Mouse (Mus musculus) embryo, embryonic 10 days (tissue): ENCODE data around the gene Rexo4.
A peak's percentile ranks its signal among the peaks of the same experiment; 100 is the strongest.

ENCODE experiments used
- DNase-seq: peaks from one replicate; pipeline ENCODE4 v3.0.0-alpha.2; 2015; ENCODE audit warnings: low spot score

Gene Rexo4

GRCm38 (mm10) chr2:26963923-26964723, at the start of gene Rexo4:
Gene Rexo4, minus strand, starts transcription at chr2:26964386.
- DNase-seq = peak; percentile 97

DNA sequence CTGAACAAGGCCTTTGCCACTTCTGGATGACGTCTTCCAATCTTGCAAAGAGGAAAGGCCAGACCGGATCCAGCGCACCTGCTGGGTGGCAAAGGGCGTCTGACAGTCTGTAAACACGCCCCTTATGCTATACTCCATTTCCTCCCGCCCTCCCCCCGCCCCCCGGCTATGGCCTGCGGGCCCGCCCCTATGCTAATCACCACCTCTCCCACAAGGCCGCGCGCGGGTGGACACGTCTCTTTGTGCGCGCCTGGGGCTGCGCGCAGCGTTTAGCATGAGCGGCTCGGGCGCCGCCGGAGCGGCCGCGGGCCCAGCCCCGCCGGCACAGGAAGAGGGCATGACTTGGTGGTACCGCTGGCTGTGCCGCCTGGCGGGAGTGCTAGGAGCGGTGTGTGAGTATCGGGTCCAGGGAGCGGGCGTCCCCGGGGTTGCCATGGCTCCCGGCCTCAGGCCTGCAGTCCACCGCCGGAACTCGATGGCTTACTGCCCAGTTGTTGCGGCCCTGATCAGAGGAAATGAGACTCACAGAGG, 45.6 kb upstream of the Rexo4 start, which contains the start of gene Cacfd1:
Gene Cacfd1 (plus strand): TSS at position 213 of the 531 bp plus-strand sequence.
- DNase-seq = peak; percentile 91

- DNase-seq = no peak
Measured at GRCm38 (mm10) chr2:27007701-27008100, 43.5 kb upstream of the Rexo4 start.

GRCm38 (mm10) chr2:27006255-27006654, 42.1 kb upstream of the Rexo4 start:
- no peak for DNase-seq

DNA sequence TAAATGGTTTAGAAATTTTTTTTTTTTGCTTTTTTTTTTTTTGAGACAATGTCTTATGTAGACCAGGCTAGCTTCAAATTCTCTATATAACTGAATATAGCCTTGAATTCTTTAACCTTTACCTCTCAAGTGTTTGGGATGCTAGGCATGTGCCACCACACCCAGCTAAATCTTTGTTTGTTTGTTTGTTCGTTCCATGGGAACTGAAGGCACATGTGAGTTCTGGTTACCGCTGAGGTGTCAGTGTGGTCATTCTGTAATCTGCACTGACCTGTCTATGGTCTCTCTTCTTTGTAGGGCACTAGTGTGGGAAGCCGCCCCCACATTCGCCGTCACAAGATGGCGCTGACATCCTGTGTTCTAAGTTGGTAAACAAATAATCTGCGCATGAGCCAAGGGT, 33.8 kb upstream of the Rexo4 start:
- no peak for DNase-seq

GRCm38 (mm10) chr2:26997498-26997897, 33.3 kb upstream of the Rexo4 start:
- DNase-seq = no peak

DNA sequence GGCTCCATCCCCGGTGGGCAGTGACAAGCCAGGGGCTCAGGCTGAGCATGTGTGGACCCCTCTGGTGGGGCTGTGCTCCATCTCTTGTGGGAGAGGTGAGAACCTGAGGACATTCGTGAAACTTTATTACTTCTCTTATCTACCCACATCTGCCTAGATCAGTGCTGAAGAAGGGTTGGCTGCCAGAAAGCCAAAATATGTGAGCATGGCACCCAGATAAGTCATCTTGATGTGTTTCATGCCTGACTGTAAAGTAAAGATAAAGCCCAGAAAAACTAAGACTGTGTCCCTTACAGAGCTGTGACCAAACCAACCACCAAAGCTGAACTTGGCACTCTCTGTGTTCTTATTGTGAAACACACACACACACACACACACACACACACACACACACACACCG, 29.8 kb upstream of the Rexo4 start:
- DNase-seq = no peak

- DNase-seq = no peak
Measured at GRCm38 (mm10) chr2:26984640-26985039, 20.5 kb upstream of the Rexo4 start.

DNA sequence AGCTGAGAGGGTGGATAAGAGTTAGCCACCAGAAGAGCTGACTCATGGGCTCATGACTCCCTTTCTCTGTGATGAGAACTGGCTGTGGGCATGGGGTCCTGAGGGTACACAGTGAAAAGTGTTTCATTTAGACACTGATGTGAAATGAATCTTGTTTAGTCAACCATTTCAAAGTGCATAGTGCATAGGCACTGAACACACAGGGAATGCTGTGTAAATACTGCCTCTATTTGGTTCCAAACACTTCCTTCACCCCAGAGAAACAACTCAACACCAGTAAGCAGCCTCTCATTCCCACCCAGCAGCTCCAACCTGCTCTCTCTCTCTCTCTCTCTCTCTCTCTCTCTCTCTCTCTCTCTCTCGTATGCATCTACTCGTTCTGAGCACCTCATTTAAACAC, 20.0 kb upstream of the Rexo4 start:
- no peak for DNase-seq

GRCm38 (mm10) chr2:26980361-26980760, 16.2 kb upstream of the Rexo4 start:
- DNase-seq = no peak

DNA sequence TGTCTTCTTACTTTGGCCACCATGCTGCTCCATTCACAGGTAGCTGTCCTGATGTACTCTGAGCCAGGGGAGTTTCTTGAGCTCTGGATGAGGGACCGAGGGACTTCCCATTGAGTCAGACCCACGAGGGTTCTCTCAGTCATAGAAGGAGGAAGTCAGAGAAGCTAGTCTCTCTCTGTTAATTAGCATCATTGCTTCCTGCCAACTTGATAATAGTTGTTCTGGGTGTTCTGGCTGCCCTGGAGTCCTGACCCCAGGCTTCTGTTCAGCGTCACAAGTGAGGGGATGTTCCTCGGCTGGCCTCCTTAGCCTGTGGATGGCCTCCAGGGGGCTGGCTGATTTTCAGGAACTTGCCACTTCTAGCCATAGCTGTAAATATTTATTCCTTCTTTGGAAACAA, 9.8 kb upstream of the Rexo4 start:
- DNase-seq = no peak

DNA sequence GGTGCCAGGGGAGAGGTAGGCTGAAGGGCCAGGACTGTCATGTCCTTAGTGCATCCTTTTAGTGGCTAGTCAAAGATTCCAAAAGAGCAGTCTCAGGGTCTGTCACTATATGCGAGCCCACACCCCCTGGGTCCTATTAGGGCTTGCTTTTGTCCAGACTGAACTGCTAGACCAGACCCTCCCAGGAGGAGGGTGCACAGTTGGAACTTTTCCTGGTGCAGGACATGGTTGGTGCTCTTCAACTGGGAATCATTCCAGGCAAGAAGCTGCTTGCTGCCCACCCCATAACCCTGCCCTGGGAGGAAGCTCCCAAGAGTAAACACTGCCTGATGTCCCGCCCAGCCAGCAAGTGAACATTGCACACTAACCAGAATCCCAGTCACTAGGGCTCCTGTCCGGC, 8.9 kb upstream of the Rexo4 start, which contains the start of gene Adamts13:
Gene Adamts13 (plus strand): TSS at position 301 of the 400 bp plus-strand sequence.
- no peak for DNase-seq

DNA sequence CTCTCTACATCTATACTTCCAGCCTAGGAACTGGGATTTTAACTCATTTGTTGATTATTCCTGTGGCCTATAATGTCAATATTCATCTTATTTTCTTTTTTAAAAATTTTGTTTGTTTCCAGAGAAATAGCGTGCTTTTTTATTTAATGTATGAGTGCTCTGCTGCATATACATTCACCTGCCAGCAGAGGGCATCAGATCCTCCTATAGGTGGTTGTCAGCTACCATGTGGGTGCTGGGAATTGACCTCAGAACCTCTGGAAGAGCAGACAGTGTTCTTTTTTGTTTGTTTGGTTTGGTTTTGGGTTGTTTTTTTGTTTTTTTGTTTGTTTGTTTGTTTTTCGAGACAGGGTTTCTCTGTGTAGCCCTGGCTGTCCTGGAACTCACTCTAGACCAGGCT, 3.1 kb upstream of the Rexo4 start:
- no peak for DNase-seq

GRCm38 (mm10) chr2:26964724-26965370, 661 bp upstream of the Rexo4 start:
- no peak for DNase-seq

- peak; percentile 16 for DNase-seq
Measured at GRCm38 (mm10) chr2:26960756-26961155, 3.4 kb downstream of the Rexo4 start.

GRCm38 (mm10) chr2:26957488-26957859, 6.7 kb downstream of the Rexo4 start:
- DNase-seq = no peak

DNA sequence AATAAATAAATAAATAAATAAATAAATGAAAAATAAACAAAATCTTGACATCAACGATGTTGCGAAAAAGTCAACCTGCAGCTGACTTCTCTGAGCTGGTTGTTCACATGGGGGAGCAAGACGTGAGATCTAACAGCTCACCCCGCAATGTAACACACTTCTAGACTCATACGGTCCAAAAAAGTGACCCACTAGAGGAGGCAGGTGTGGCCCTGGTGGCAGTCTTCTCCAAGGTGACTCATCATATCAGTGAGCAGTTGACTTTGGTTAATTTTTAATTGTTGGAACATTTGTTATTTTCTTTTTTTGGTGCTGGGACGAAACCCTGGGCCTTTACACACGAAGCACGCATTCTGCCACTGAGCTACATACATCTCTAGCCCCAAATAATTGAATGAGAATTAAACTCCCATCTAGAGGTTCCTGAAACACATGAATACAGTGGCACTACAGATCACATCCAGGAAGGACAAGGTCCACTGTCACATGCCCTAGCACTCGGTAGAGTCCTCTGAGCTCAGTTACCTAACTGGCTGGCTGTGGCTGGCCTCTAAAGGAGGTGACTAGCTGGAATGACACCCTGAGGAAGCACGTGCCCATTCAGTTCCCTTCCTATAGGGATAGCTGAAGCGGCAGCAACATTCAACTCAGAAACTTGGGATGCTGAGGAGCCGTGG, 7.2 kb downstream of the Rexo4 start:
- DNase-seq = no peak

DNA sequence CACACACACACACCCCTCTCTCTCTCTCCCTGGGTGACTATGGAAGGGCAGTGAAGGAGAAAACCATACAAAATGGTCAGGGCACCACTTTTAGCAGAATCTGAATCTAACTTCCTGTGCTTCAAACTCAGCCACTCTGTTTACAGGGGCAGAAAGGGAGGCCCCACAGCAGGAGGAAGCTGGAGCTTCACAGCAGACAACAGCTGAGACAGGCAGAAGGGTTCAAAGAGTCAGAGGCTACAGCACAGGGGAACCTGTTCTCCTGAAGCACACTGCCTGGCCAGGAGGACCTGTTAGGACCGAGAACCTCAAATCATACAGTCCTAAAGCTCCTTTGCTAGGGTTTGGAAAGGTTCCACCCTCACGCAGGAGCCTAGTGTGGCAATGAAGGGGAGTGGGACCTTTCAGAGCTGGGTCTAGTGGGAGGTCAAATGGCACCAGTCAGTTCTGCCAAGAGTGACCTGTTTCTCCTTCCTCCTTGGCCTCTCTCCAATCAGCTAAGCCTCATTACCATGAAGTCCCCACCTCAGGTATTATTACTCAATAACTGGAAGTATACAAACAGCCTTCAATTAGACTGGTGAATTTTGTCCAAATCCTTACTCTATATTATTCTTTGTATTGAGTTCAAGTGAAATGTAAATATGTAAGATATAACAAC, 9.3 kb downstream of the Rexo4 start:
- DNase-seq = no peak

DNA sequence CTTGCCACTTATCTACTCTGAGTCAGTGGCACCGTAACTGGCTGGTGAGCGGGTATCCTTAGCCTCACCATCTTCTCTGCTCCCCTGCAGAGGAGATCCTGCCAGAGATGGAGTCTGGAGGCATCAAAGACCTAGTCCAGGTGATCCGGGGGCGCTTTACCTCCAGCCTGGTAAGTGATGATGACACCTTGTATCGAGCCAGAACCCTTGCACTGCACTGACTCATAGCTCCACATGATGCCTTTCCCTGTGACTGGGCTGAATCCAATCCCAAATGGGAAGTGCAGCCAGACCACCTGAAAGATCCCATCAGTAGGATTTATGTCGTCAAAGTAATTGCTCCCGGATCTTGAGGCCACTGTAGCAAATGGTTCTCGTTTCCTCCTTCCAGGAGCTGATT, 11.3 kb downstream of the Rexo4 start:
- no peak for DNase-seq

DNA sequence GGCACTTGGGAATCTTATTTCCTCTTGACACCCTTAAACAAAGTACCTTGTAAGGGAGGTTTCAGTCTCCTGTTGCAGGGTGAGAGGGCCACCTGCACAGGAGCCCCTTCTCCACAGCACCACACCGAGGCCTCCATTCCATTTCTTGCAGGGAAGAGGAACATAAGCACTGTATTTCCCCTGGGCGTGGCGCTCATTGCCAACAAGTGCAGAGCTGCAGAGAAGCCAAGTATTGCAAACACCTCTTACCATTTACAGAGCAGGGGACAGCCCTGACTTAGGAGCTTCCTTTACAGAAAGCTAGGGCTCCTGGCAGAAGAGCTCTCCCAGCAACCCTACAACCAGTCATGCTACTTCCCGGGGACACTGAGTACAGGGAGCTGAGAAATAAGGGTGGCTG, 12.0 kb downstream of the Rexo4 start:
- DNase-seq = no peak

GRCm38 (mm10) chr2:26951346-26951905, 12.8 kb downstream of the Rexo4 start:
- no peak for DNase-seq

- no peak for DNase-seq
Measured at GRCm38 (mm10) chr2:26950411-26950810, 13.8 kb downstream of the Rexo4 start.
